ENCODE assay signal across 8 mouse cellular contexts in the genomic region with DNA sequence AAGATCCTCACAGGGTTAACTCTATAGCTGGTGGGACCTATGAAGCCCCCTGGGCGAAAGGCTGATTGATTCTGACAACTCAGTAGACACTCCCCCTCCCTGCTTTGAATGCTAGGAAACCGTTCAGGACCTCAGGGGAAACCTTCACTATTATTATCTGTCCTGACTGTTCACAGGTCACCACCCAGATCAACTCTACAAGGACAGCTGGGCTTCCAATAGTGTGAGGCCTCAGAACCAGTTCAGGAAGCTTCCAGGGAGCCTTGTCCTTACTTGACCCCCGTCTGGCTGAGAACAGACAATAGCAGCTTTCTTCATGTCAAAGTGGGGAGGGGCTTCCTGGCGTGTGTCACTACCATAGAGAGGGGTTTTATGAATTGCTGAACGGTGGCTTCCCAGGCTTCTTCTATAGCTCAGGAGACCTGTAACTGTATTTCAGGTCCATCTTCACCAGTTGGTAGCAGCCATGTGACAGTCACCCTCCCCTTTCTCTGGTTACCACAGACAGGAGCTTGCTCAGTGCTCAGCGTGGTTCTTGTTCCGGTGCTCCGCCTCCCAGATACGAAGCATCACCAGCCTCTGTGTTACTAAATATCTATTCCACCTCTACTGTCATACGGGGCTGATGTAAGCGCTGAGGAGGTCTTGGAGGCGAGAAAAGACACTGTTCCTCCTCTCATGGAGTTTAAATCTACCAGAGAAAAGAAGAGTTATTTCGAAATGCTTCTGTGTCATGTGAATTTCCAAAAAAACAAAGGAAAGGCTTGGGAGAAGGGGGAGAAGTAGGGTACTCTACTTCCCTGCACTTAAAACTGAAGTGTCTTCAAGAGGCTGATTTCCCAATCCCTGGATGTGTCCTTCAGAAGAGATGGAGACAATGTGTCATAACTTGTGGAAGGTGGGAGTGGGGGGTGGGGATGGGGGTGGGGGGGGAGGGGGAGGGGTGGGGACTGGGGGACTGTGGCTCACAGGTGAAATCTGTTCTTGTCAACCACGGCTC.
DNase-seq lines count a peak whose midpoint lies in the region; ATAC-seq and TF ChIP-seq lines count a peak whose summit lies in the region.

No protein-coding gene starts in this region.

- no peak overlapping the region for H3K9ac ChIP-seq in hindbrain, embryonic 16.5 days (ENCODE audit: low read depth, low read length)
- H3K9ac ChIP-seq in liver, embryonic 12.5 days = no peak overlapping the region

- no peak for TF ChIP-seq POLR2A in myocyte (IDR thresholded peaks at IDR 0.05; ENCODE audit: insufficient read length, low read depth)

- peak overlapping the region; percentile 44 for H3K4me2 ChIP-seq in hindbrain, embryonic 16.5 days (ENCODE audit: low read length)
- peak overlapping the region; percentile 14; the same call in 1 of the 2 replicates for H3K4me2 ChIP-seq in liver, embryonic 12.5 days
- H3K4me2 ChIP-seq in myocyte (ENCODE audit: low read depth) = peak overlapping the region; percentile 30

- peak; percentile 50 to 76 for DNase-seq in adrenal gland, adult (ENCODE audit: inconsistent age in 2 of 2, low spot score in 1 of 2)
- DNase-seq in adrenal gland, adult 18-20 months (ENCODE audit: low spot score in 2 of 2) = no peak
- DNase-seq in adrenal gland, adult 8-10 months = peak; percentile 31
- DNase-seq in forelimb bud, embryonic 11.5 days (ENCODE audit: low read depth, low spot score) = peak; percentile 26
- DNase-seq in thymus, postnatal 36 days = peak; percentile 44 to 60

- H3K4me3 ChIP-seq in hindbrain, embryonic 16.5 days (ENCODE audit: low read length) = no peak overlapping the region
- H3K4me3 ChIP-seq in liver, embryonic 12.5 days = no peak overlapping the region
- no peak overlapping the region for H3K4me3 ChIP-seq in myocyte

- no peaks in the 10 kb centered on the region for H3K27me3 ChIP-seq in hindbrain, embryonic 16.5 days (replicated peaks; ENCODE audit: control insufficient read depth, insufficient read depth, low read length)
- H3K27me3 ChIP-seq in liver, embryonic 12.5 days (replicated peaks) = 0 out of 2 replicates have a peak, but pooled peaks cover 5% of the 10 kb centered on the region
- no peaks in the 10 kb centered on the region for H3K27me3 ChIP-seq in myocyte (ENCODE audit: control insufficient read depth, insufficient read depth, insufficient read length)

- ATAC-seq in hindbrain, embryonic 16.5 days = peak; percentile 90
- ATAC-seq in liver, embryonic 12.5 days = no peak

- WGBS in hindbrain, embryonic 16.5 days = 21% methylated on average over 14 of the region's 14 CpGs
- 22% methylated on average over 14 of the region's 14 CpGs for WGBS in liver, embryonic 12.5 days (ENCODE audit: insufficient replicate concordance)

- H3K4me1 ChIP-seq in hindbrain, embryonic 16.5 days (ENCODE audit: control insufficient read depth, insufficient read depth, low read depth, low read length) = peaks cover 8% of the 10 kb centered on the region; the same call in 1 of the 2 replicates
- H3K4me1 ChIP-seq in liver, embryonic 12.5 days = peaks cover 8% of the 10 kb centered on the region; the same call in 1 of the 2 replicates

- H3K79me2 ChIP-seq in myocyte (ENCODE audit: control insufficient read depth, insufficient read depth) = no peaks in the 10 kb centered on the region

- no peaks in the 10 kb centered on the region for H3K9me3 ChIP-seq in hindbrain, embryonic 16.5 days (ENCODE audit: control insufficient read depth, low read length)
- no peaks in the 10 kb centered on the region for H3K9me3 ChIP-seq in liver, embryonic 12.5 days (replicated peaks)

- H3ac ChIP-seq in myocyte (ENCODE audit: control insufficient read depth, insufficient read length) = no peak overlapping the region

- no peaks in the 10 kb centered on the region for H3K36me3 ChIP-seq in hindbrain, embryonic 16.5 days (ENCODE audit: control insufficient read depth, insufficient read depth, low read length)
- H3K36me3 ChIP-seq in liver, embryonic 12.5 days = no peaks in the 10 kb centered on the region
- no peaks in the 10 kb centered on the region for H3K36me3 ChIP-seq in myocyte (ENCODE audit: control insufficient read depth, insufficient read depth)

- H3K27ac ChIP-seq in hindbrain, embryonic 16.5 days (ENCODE audit: low read depth, low read length) = no peak overlapping the region; the same call in 1 of the 2 replicates
- no peak overlapping the region for H3K27ac ChIP-seq in liver, embryonic 12.5 days

TF ChIP-seq in myocyte, 11 proteins besides CTCF, POLR2A, EP300 and RAD21:
- TF ChIP-seq MAX (IDR thresholded peaks at IDR 0.05; ENCODE audit: low read depth) = no peak
- TF ChIP-seq SRF (IDR thresholded peaks at IDR 0.05; ENCODE audit: control insufficient read depth, insufficient read length, low read depth) = no peak
- TF ChIP-seq MYOG (IDR thresholded peaks at IDR 0.05; ENCODE audit: control insufficient read depth in 1 of 3, insufficient read depth in 1 of 3, insufficient read length in 2 of 3, low read depth in 2 of 3) = no peak
- no peak for TF ChIP-seq TCF3 (IDR thresholded peaks at IDR 0.05; ENCODE audit: insufficient read length, low read depth)
- no peak for TF ChIP-seq CEBPB (IDR thresholded peaks at IDR 0.05; ENCODE audit: insufficient read depth, poor library complexity, severe bottlenecking)
- TF ChIP-seq E2F4 (IDR thresholded peaks at IDR 0.05; ENCODE audit: insufficient read depth) = no peak
- TF ChIP-seq REST (IDR thresholded peaks at IDR 0.05; ENCODE audit: insufficient read depth, insufficient read length) = no peak
- TF ChIP-seq USF1 (IDR thresholded peaks at IDR 0.05; ENCODE audit: low read depth) = no peak
- no peak for TF ChIP-seq POLR2AphosphoS2 (IDR thresholded peaks at IDR 0.05; ENCODE audit: insufficient read length, low read depth)
- TF ChIP-seq TCF12 (IDR thresholded peaks at IDR 0.05; ENCODE audit: insufficient read depth, poor library complexity, severe bottlenecking) = no peak
- TF ChIP-seq MYOD1 (IDR thresholded peaks at IDR 0.05; ENCODE audit: control insufficient read depth in 1 of 3, insufficient read length in 2 of 3, low read depth in 2 of 3) = no peak

Comparison
In these comparisons a context has a peak if more than half of its experiments do, and no peak if none do; other contexts are left out.
1. DNase-seq: peak in adrenal gland, adult (2 of 2), adrenal gland, adult 8-10 months (single experiment), forelimb bud, embryonic 11.5 days (single experiment) and thymus, postnatal 36 days (2 of 2); none in adrenal gland, adult 18-20 months (0 of 2).
2. Peak in every context shown above with its lines, with median percentiles within 50 percentile points of each other: H3K4me2 ChIP-seq.